Mouse (Mus musculus) stomach, postnatal 0 days (tissue): Measurements from ENCODE around the gene Gfra1. TPM values are rescaled to one million over a fixed set of nuclear protein-coding genes. Genes with fewer than 3 reads are reported as not detected.

Experiments used
- ATAC-seq: fragments of 200-750 bp; cut with Nextera tagmentation; 2 replicates; pipeline ENCODE4 v1.8.0; 2017; ENCODE audit not compliant: low FRiP score, low TSS enrichment
- DNase-seq: peaks from one replicate; pipeline ENCODE4 v3.0.0-alpha.2; 2016; ENCODE audit warnings: low spot score
- H3K27ac ChIP-seq: fragments of 300-500 bp; sonication (generic); replicated peaks from 2 replicates; pipeline ENCODE4 v1.5.1; 2014; ENCODE audit warnings: mild to moderate bottlenecking, control low read depth
- H3K27me3 ChIP-seq: fragments of 300-500 bp; sonication (generic); 2 replicates; pipeline ENCODE4 v1.6.1; 2014; ENCODE audit warnings: low read length; ENCODE audit not compliant: control insufficient read depth, insufficient read depth
- H3K36me3 ChIP-seq: fragments of 300-500 bp; sonication (generic); 2 replicates; pipeline ENCODE4 v1.6.1; 2014; ENCODE audit warnings: low read length, mixed read lengths; ENCODE audit not compliant: control insufficient read depth, insufficient read depth
- H3K4me1 ChIP-seq: fragments of 300-500 bp; sonication (generic); replicated peaks from 2 replicates; pipeline ENCODE4 v1.6.1; 2014; ENCODE audit warnings: antibody characterized with exemption; ENCODE audit not compliant: control insufficient read depth, insufficient read depth
- H3K4me2 ChIP-seq: fragments of 300-500 bp; sonication (generic); replicated peaks from 2 replicates; pipeline ENCODE4 v1.6.1; 2014; ENCODE audit warnings: low read depth, mild to moderate bottlenecking, control low read depth, moderate library complexity
- H3K4me3 ChIP-seq: fragments of 300-500 bp; sonication (generic); 2 replicates; pipeline ENCODE4 v1.5.1; 2014; ENCODE audit warnings: low read depth, low read length, control low read depth
- H3K9ac ChIP-seq: fragments of 300-500 bp; sonication (generic); 2 replicates; pipeline ENCODE4 v1.6.1; 2014; ENCODE audit warnings: mild to moderate bottlenecking, low read length, control low read depth, mixed read lengths
- H3K9me3 ChIP-seq: fragments of 300-500 bp; sonication (generic); 2 replicates; pipeline ENCODE4 v1.6.1; 2016; ENCODE audit warnings: low read length; ENCODE audit not compliant: control insufficient read depth
- CTCF ChIP-seq: IDR thresholded peaks from 2 replicates; pipeline ENCODE4 v1.5.1; 2016; ENCODE audit warnings: antibody characterized with exemption, low read depth, mild to moderate bottlenecking, moderate library complexity
- EP300 ChIP-seq: optimal IDR thresholded peaks from 2 replicates; pipeline ENCODE3; 2016; ENCODE audit warnings: antibody characterized with exemption
- WGBS: fragments of 180-500 bp; shearing (Covaris S2); extraction: QIAGEN DNeasy Blood & Tissue Kit; methylation state at CpG from one replicate; pipeline ENCODE4 v1.1.7; 2014; 5-methylcytosine and 5-hydroxymethylcytosine counted together
- polyA plus RNA-seq: library from polyadenylated mRNA; unstranded; fragments of >200 nt; fragmentation: Nextera tagmentation; extraction: Ambion mirVana; gene quantifications from 2 replicates; pipeline ENCODE4 v1.2.1, GENCODE M21; 2015

Gene Gfra1
- polyA plus RNA-seq, 1 experiment from 2014 or later = 9.1 TPM

- peak; percentile 63 for ATAC-seq
- DNase-seq = peak; percentile 48
Measured at GRCm38 (mm10) chr19:58455061-58455495, 631 bp downstream of the Gfra1 start.

GRCm38 (mm10) chr19:58454261-58455060, 1.2 kb downstream of the Gfra1 start:
- peak; percentile 59 for DNase-seq
- H3K27ac ChIP-seq = peak overlapping the region; percentile 35; the same call in 1 of the 2 replicates

More at GRCm38 (mm10) chr19:58455061-58455495, 631 bp downstream of the Gfra1 start:
- H3K27me3 ChIP-seq = no peaks in the 10 kb centered on the region
- peak overlapping the region; percentile 35; the same call in 1 of the 2 replicates for H3K27ac ChIP-seq
- H3K4me3 ChIP-seq = peak overlapping the region; percentile 55
- H3K9me3 ChIP-seq = no peaks in the 10 kb centered on the region
- under 1% methylated on average over 21 of the region's 21 CpGs for WGBS
- TF ChIP-seq EP300 = no peak
- TF ChIP-seq CTCF = peak; percentile 39
- peak overlapping the region; percentile 47 for H3K9ac ChIP-seq
- H3K4me1 ChIP-seq = peaks cover 4% of the 10 kb centered on the region
- H3K36me3 ChIP-seq = no peaks in the 10 kb centered on the region
- H3K4me2 ChIP-seq = peak overlapping the region; percentile 94

GRCm38 (mm10) chr19:58453581-58453980, 2.1 kb downstream of the Gfra1 start:
- ATAC-seq (no peak), DNase-seq (peak; percentile 48)
- H3K4me1 ChIP-seq = peaks cover 4% of the 10 kb centered on the region
- no peaks in the 10 kb centered on the region for H3K9me3 ChIP-seq
- WGBS = 4% methylated on average over 22 of the region's 22 CpGs
- H3K36me3 ChIP-seq = no peaks in the 10 kb centered on the region
- peak overlapping the region; percentile 94 for H3K4me2 ChIP-seq
- no peaks in the 10 kb centered on the region for H3K27me3 ChIP-seq
- H3K4me3 ChIP-seq = peak overlapping the region; percentile 55
- no peak overlapping the region for H3K27ac ChIP-seq
- TF ChIP-seq CTCF (no peak), EP300 (no peak)
- peak overlapping the region; percentile 47; the same call in 1 of the 2 replicates for H3K9ac ChIP-seq

More at GRCm38 (mm10) chr19:58454261-58455060, 1.2 kb downstream of the Gfra1 start:
- no peaks in the 10 kb centered on the region for H3K27me3 ChIP-seq
- peak; percentile 48 for TF ChIP-seq CTCF
- TF ChIP-seq EP300 = no peak
- ATAC-seq = peak; percentile 57
- no peaks in the 10 kb centered on the region for H3K9me3 ChIP-seq
- H3K4me3 ChIP-seq = peak overlapping the region; percentile 55
- peak overlapping the region; percentile 94 for H3K4me2 ChIP-seq
- H3K9ac ChIP-seq = peak overlapping the region; percentile 47
- WGBS = 1% methylated on average over 61 of the region's 61 CpGs
- peaks cover 4% of the 10 kb centered on the region for H3K4me1 ChIP-seq
- no peaks in the 10 kb centered on the region for H3K36me3 ChIP-seq

GRCm38 (mm10) chr19:58452941-58453551, 2.7 kb downstream of the Gfra1 start:
- Histone ChIP-seq H3K4me3 (peak overlapping the region; percentile 55), H3K4me2 (peak overlapping the region; percentile 94), H3K4me1 (peaks cover 4% of the 10 kb centered on the region), H3K27ac (no peak overlapping the region), H3K9me3 (no peaks in the 10 kb centered on the region), H3K9ac (no peak overlapping the region), H3K27me3 (no peaks in the 10 kb centered on the region), H3K36me3 (no peaks in the 10 kb centered on the region)
- 22% methylated on average over 20 of the region's 20 CpGs for WGBS
- DNase-seq (no peak), ATAC-seq (no peak)
- TF ChIP-seq EP300 (no peak), CTCF (no peak)

- peaks cover 4% of the 10 kb centered on the region for H3K4me1 ChIP-seq
Measured at GRCm38 (mm10) chr19:58452178-58452819, 3.4 kb downstream of the Gfra1 start.

More at GRCm38 (mm10) chr19:58452178-58452819, 3.4 kb downstream of the Gfra1 start:
- no peak for TF ChIP-seq EP300
- TF ChIP-seq CTCF = no peak
- no peak overlapping the region for H3K9ac ChIP-seq
- DNase-seq (no peak), ATAC-seq (no peak)
- no peaks in the 10 kb centered on the region for H3K9me3 ChIP-seq
- no peaks in the 10 kb centered on the region for H3K27me3 ChIP-seq
- WGBS = 65% methylated on average over 8 of the region's 8 CpGs
- no peak overlapping the region for H3K27ac ChIP-seq
- H3K4me2 ChIP-seq = no peak overlapping the region
- H3K4me3 ChIP-seq = no peak overlapping the region
- H3K36me3 ChIP-seq = no peaks in the 10 kb centered on the region
